Mouse (Mus musculus): ENCODE measurements around the gene Mkrn3.

Mkrn3 gene

GRCm38 (mm10) chr7:62378529-62378928, 41.4 kb downstream of the Mkrn3 start:
- no peak for DNase-seq (ENCODE audit: low read depth, low spot score)

GRCm38 (mm10) chr7:62377313-62377712, 42.6 kb downstream of the Mkrn3 start:
- DNase-seq (ENCODE audit: low read depth, low spot score) = no peak

- DNase-seq (ENCODE audit: low read depth, low spot score) = no peak
These were observed 43.2 kb downstream of the Mkrn3 start, which contains the start of gene Magel2 for GRCm38 (mm10) chr7:62376510-62377304. Gene Magel2 (plus strand): TSS chr7:62377010.

- no peak for DNase-seq (ENCODE audit: low read depth, low spot score)
These were observed 44.3 kb downstream of the Mkrn3 start for GRCm38 (mm10) chr7:62375658-62376057.
